Mouse (Mus musculus): ENCODE results near the gene Gm21454.
"Not testable (repeated sequence)": the region's sequence is repeated elsewhere in the genome, so short reads cannot be mapped to it uniquely, and the experiment has no call there.

The Gm21454 gene

GRCm38 (mm10) chrY:13252091-13252490 is at the start of gene Gm21454, which contains the start of gene Gm21440:
Gene Gm21454, plus strand, starts transcription at chrY:13252442.
Gene Gm21440, plus strand, starts transcription at chrY:13252391.
- not testable (repeated sequence) for DNase-seq (ENCODE audit: low spot score in 2 of 2)

- not testable (repeated sequence) for DNase-seq (ENCODE audit: low spot score in 2 of 2)
Measured at GRCm38 (mm10) chrY:13223828-13224227, 28.4 kb upstream of the Gm21454 start, which contains the start of gene Gm21828. Gene Gm21828, minus strand, starts transcription at chrY:13223928.

- DNase-seq (ENCODE audit: low spot score in 2 of 2), result not testable (repeated sequence)
Measured at GRCm38 (mm10) chrY:13348963-13349362, 96.7 kb downstream of the Gm21454 start, which contains the start of gene Gm21725. Gene Gm21725, minus strand, starts transcription at chrY:13349063.

Measured in frontal cortex, postnatal 25 days (tissue).